Mouse (Mus musculus): ENCODE measurements around the gene Wipi2. TPM values are rescaled to one million over a fixed set of nuclear protein-coding genes. Genes with fewer than 3 reads are reported as not detected.

The Wipi2 gene
- polyA plus RNA-seq (2015; fragmentation: Nextera tagmentation; extraction: Ambion mirVana), result 34.0 and 38.9 TPM in 2 replicates

GRCm38 (mm10) chr5:142627398-142627797 lies at the start of gene Wipi2:
Wipi2 (plus strand) TSS chr5:142627698.
- peak within 1 kb of the TSS; percentile 89 for H3K9ac ChIP-seq (ENCODE audit: low read length)
- peak within 1 kb of the TSS; percentile 96 for H3K4me3 ChIP-seq (replicated peaks; ENCODE audit: low read length)
- peak within 1 kb of the TSS; percentile 93 for H3K4me2 ChIP-seq (ENCODE audit: low read depth, low read length)
- no peaks in the 10 kb centered on the region for H3K36me3 ChIP-seq (ENCODE audit: control insufficient read depth, insufficient read depth, low read length)
- no peak within 1 kb of the TSS for H3K27ac ChIP-seq (ENCODE audit: low read length)
- H3K9me3 ChIP-seq (replicated peaks; ENCODE audit: control insufficient read depth, low read length), result no peaks in the 10 kb centered on the region
- ATAC-seq (ENCODE audit: insufficient read depth, low FRiP score), result no peak
- peaks cover 6% of the 10 kb centered on the region for H3K4me1 ChIP-seq (ENCODE audit: control insufficient read depth, insufficient read depth, low read length)
- no peaks in the 10 kb centered on the region for H3K27me3 ChIP-seq (ENCODE audit: control insufficient read depth, insufficient read depth, low read length)
- 83% methylated on average over 2 of the region's 2 CpGs for WGBS

- H3K27ac ChIP-seq (ENCODE audit: low read length), result no peak overlapping the region
- WGBS, result 86% methylated on average over 10 of the region's 10 CpGs
- no peaks in the 10 kb centered on the region for H3K27me3 ChIP-seq (ENCODE audit: control insufficient read depth, insufficient read depth, low read length)
- H3K4me2 ChIP-seq (ENCODE audit: low read depth, low read length), result no peak overlapping the region
- no peak overlapping the region for H3K9ac ChIP-seq (ENCODE audit: low read length)
- no peak overlapping the region for H3K4me3 ChIP-seq (replicated peaks; ENCODE audit: low read length)
- no peaks in the 10 kb centered on the region for H3K4me1 ChIP-seq (ENCODE audit: control insufficient read depth, insufficient read depth, low read length)
- H3K9me3 ChIP-seq (replicated peaks; ENCODE audit: control insufficient read depth, low read length), result no peaks in the 10 kb centered on the region
- no peak for ATAC-seq (ENCODE audit: insufficient read depth, low FRiP score)
- no peaks in the 10 kb centered on the region for H3K36me3 ChIP-seq (ENCODE audit: control insufficient read depth, insufficient read depth, low read length)
Observed at GRCm38 (mm10) chr5:142578192-142578591, 49.3 kb upstream of the Wipi2 start.

GRCm38 (mm10) chr5:142581517-142581916 lies 46.0 kb upstream of the Wipi2 start:
- no peak overlapping the region for H3K4me3 ChIP-seq (replicated peaks; ENCODE audit: low read length)
- H3K27me3 ChIP-seq (ENCODE audit: control insufficient read depth, insufficient read depth, low read length), result no peaks in the 10 kb centered on the region
- no peaks in the 10 kb centered on the region for H3K4me1 ChIP-seq (ENCODE audit: control insufficient read depth, insufficient read depth, low read length)
- H3K9ac ChIP-seq (ENCODE audit: low read length), result no peak overlapping the region
- ATAC-seq (ENCODE audit: insufficient read depth, low FRiP score), result 0 out of 2 replicates have a peak, but pooled peaks have one; percentile 35
- H3K4me2 ChIP-seq (ENCODE audit: low read depth, low read length), result no peak overlapping the region
- no peaks in the 10 kb centered on the region for H3K36me3 ChIP-seq (ENCODE audit: control insufficient read depth, insufficient read depth, low read length)
- 9% methylated on average over 5 of the region's 5 CpGs for WGBS
- no peak overlapping the region for H3K27ac ChIP-seq (ENCODE audit: low read length)
- no peaks in the 10 kb centered on the region for H3K9me3 ChIP-seq (replicated peaks; ENCODE audit: control insufficient read depth, low read length)

- H3K27me3 ChIP-seq (ENCODE audit: control insufficient read depth, insufficient read depth, low read length), result no peaks in the 10 kb centered on the region
- no peak overlapping the region for H3K9ac ChIP-seq (ENCODE audit: low read length)
- no peaks in the 10 kb centered on the region for H3K9me3 ChIP-seq (replicated peaks; ENCODE audit: control insufficient read depth, low read length)
- 49% methylated on average over 14 of the region's 14 CpGs for WGBS
- H3K4me3 ChIP-seq (replicated peaks; ENCODE audit: low read length), result no peak overlapping the region
- no peaks in the 10 kb centered on the region for H3K36me3 ChIP-seq (ENCODE audit: control insufficient read depth, insufficient read depth, low read length)
- ATAC-seq (ENCODE audit: insufficient read depth, low FRiP score), result peak; percentile 66; the same call in 1 of the 2 replicates
- H3K4me1 ChIP-seq (ENCODE audit: control insufficient read depth, insufficient read depth, low read length), result no peaks in the 10 kb centered on the region
- H3K4me2 ChIP-seq (ENCODE audit: low read depth, low read length), result no peak overlapping the region
- no peak overlapping the region for H3K27ac ChIP-seq (ENCODE audit: low read length)
Observed at GRCm38 (mm10) chr5:142583616-142584126, 43.8 kb upstream of the Wipi2 start.

GRCm38 (mm10) chr5:142590953-142591616 lies 36.4 kb upstream of the Wipi2 start:
- Histone ChIP-seq H3K9ac (ENCODE audit: low read length) (no peak overlapping the region), H3K4me3 (replicated peaks; ENCODE audit: low read length) (no peak overlapping the region), H3K27me3 (ENCODE audit: control insufficient read depth, insufficient read depth, low read length) (no peaks in the 10 kb centered on the region), H3K4me2 (ENCODE audit: low read depth, low read length) (no peak overlapping the region), H3K36me3 (ENCODE audit: control insufficient read depth, insufficient read depth, low read length) (no peaks in the 10 kb centered on the region), H3K27ac (ENCODE audit: low read length) (no peak overlapping the region), H3K9me3 (replicated peaks; ENCODE audit: control insufficient read depth, low read length) (no peaks in the 10 kb centered on the region), H3K4me1 (ENCODE audit: control insufficient read depth, insufficient read depth, low read length) (no peaks in the 10 kb centered on the region)
- 82% methylated on average over 6 of the region's 6 CpGs for WGBS
- ATAC-seq (ENCODE audit: insufficient read depth, low FRiP score), result no peak

GRCm38 (mm10) chr5:142595698-142596097 lies 31.8 kb upstream of the Wipi2 start:
- Histone ChIP-seq H3K4me2 (ENCODE audit: low read depth, low read length) (no peak overlapping the region), H3K4me3 (replicated peaks; ENCODE audit: low read length) (no peak overlapping the region), H3K27me3 (ENCODE audit: control insufficient read depth, insufficient read depth, low read length) (no peaks in the 10 kb centered on the region), H3K9me3 (replicated peaks; ENCODE audit: control insufficient read depth, low read length) (no peaks in the 10 kb centered on the region), H3K36me3 (ENCODE audit: control insufficient read depth, insufficient read depth, low read length) (no peaks in the 10 kb centered on the region), H3K4me1 (ENCODE audit: control insufficient read depth, insufficient read depth, low read length) (no peaks in the 10 kb centered on the region), H3K9ac (ENCODE audit: low read length) (no peak overlapping the region), H3K27ac (ENCODE audit: low read length) (no peak overlapping the region)
- no peak for ATAC-seq (ENCODE audit: insufficient read depth, low FRiP score)
- 69% methylated on average over 3 of the region's 3 CpGs for WGBS

GRCm38 (mm10) chr5:142596723-142597122 lies 30.8 kb upstream of the Wipi2 start:
- no peaks in the 10 kb centered on the region for H3K4me1 ChIP-seq (ENCODE audit: control insufficient read depth, insufficient read depth, low read length)
- no peak overlapping the region for H3K4me2 ChIP-seq (ENCODE audit: low read depth, low read length)
- no peaks in the 10 kb centered on the region for H3K9me3 ChIP-seq (replicated peaks; ENCODE audit: control insufficient read depth, low read length)
- H3K4me3 ChIP-seq (replicated peaks; ENCODE audit: low read length), result no peak overlapping the region
- no peak overlapping the region for H3K27ac ChIP-seq (ENCODE audit: low read length)
- no peaks in the 10 kb centered on the region for H3K36me3 ChIP-seq (ENCODE audit: control insufficient read depth, insufficient read depth, low read length)
- WGBS, result 69% methylated on average over 6 of the region's 6 CpGs
- ATAC-seq (ENCODE audit: insufficient read depth, low FRiP score), result peak; percentile 53
- no peaks in the 10 kb centered on the region for H3K27me3 ChIP-seq (ENCODE audit: control insufficient read depth, insufficient read depth, low read length)
- no peak overlapping the region for H3K9ac ChIP-seq (ENCODE audit: low read length)

- no peak overlapping the region for H3K4me2 ChIP-seq (ENCODE audit: low read depth, low read length)
- H3K4me1 ChIP-seq (ENCODE audit: control insufficient read depth, insufficient read depth, low read length), result no peaks in the 10 kb centered on the region
- no peak overlapping the region for H3K27ac ChIP-seq (ENCODE audit: low read length)
- no peaks in the 10 kb centered on the region for H3K27me3 ChIP-seq (ENCODE audit: control insufficient read depth, insufficient read depth, low read length)
- H3K9ac ChIP-seq (ENCODE audit: low read length), result no peak overlapping the region
- H3K9me3 ChIP-seq (replicated peaks; ENCODE audit: control insufficient read depth, low read length), result no peaks in the 10 kb centered on the region
- H3K36me3 ChIP-seq (ENCODE audit: control insufficient read depth, insufficient read depth, low read length), result no peaks in the 10 kb centered on the region
- ATAC-seq (ENCODE audit: insufficient read depth, low FRiP score), result no peak
- 54% methylated on average over 6 of the region's 6 CpGs for whole genome bisulfite sequencing
- H3K4me3 ChIP-seq (replicated peaks; ENCODE audit: low read length), result no peak overlapping the region
Observed at GRCm38 (mm10) chr5:142597648-142598390, 29.7 kb upstream of the Wipi2 start.

- H3K27me3 ChIP-seq (ENCODE audit: control insufficient read depth, insufficient read depth, low read length), result peaks cover 9% of the 10 kb centered on the region; the same call in 1 of the 2 replicates
- no peak overlapping the region for H3K4me2 ChIP-seq (ENCODE audit: low read depth, low read length)
- no peak overlapping the region for H3K9ac ChIP-seq (ENCODE audit: low read length)
- no peak overlapping the region for H3K27ac ChIP-seq (ENCODE audit: low read length)
- no peaks in the 10 kb centered on the region for H3K4me1 ChIP-seq (ENCODE audit: control insufficient read depth, insufficient read depth, low read length)
- WGBS, result 77% methylated on average over 7 of the region's 7 CpGs
- no peaks in the 10 kb centered on the region for H3K36me3 ChIP-seq (ENCODE audit: control insufficient read depth, insufficient read depth, low read length)
- ATAC-seq (ENCODE audit: insufficient read depth, low FRiP score), result no peak
- no peaks in the 10 kb centered on the region for H3K9me3 ChIP-seq (replicated peaks; ENCODE audit: control insufficient read depth, low read length)
- no peak overlapping the region for H3K4me3 ChIP-seq (replicated peaks; ENCODE audit: low read length)
Observed at GRCm38 (mm10) chr5:142604379-142604778, 23.1 kb upstream of the Wipi2 start.
